Mouse (Mus musculus) heart, adult 11 months (tissue): Measurements from ENCODE around the gene Spsb1.

Experiments used
- DNase-seq: peaks from one replicate; pipeline ENCODE4 v3.0.0; 2022

Spsb1 gene

GRCm38 (mm10) chr4:149954893-149955439 is at the start of gene Spsb1:
Gene Spsb1, minus strand, starts transcription at chr4:149955043.
- DNase-seq: peak; percentile 99

GRCm38 (mm10) chr4:150003641-150004040 is 48.8 kb upstream of the Spsb1 start:
- peak; percentile 92 for DNase-seq

- DNase-seq: peak; percentile 97
Measured at GRCm38 (mm10) chr4:150003021-150003580, 48.3 kb upstream of the Spsb1 start.

- peak; percentile 94 for DNase-seq
Measured at GRCm38 (mm10) chr4:150002021-150002528, 47.2 kb upstream of the Spsb1 start.

- DNase-seq: peak; percentile 94
Measured at GRCm38 (mm10) chr4:150001221-150001860, 46.5 kb upstream of the Spsb1 start.

- DNase-seq: peak; percentile 92
Measured at GRCm38 (mm10) chr4:149999931-150000555, 45.2 kb upstream of the Spsb1 start.

GRCm38 (mm10) chr4:149999510-149999900 is 44.7 kb upstream of the Spsb1 start:
- peak; percentile 90 for DNase-seq

GRCm38 (mm10) chr4:149998786-149999509 is 44.1 kb upstream of the Spsb1 start:
- peak; percentile 99 for DNase-seq

- peak; percentile 85 for DNase-seq
Measured at GRCm38 (mm10) chr4:149997999-149998398, 43.2 kb upstream of the Spsb1 start.

- DNase-seq: peak; percentile 89
Measured at GRCm38 (mm10) chr4:149996440-149996839, 41.6 kb upstream of the Spsb1 start.

- DNase-seq: peak; percentile 90
Measured at GRCm38 (mm10) chr4:149995911-149996310, 41.1 kb upstream of the Spsb1 start.

GRCm38 (mm10) chr4:149994218-149994617 is 39.4 kb upstream of the Spsb1 start:
- DNase-seq: peak; percentile 90

- no peak for DNase-seq
Measured at GRCm38 (mm10) chr4:149992670-149993032, 37.8 kb upstream of the Spsb1 start.

- peak; percentile 90 for DNase-seq
Measured at GRCm38 (mm10) chr4:149991755-149992669, 37.2 kb upstream of the Spsb1 start.

- DNase-seq: peak; percentile 93
Measured at GRCm38 (mm10) chr4:149990954-149991633, 36.3 kb upstream of the Spsb1 start.

- peak; percentile 98 for DNase-seq
Measured at GRCm38 (mm10) chr4:149990212-149990953, 35.5 kb upstream of the Spsb1 start.

GRCm38 (mm10) chr4:149988931-149989556 is 34.2 kb upstream of the Spsb1 start:
- peak; percentile 99 for DNase-seq

- DNase-seq: no peak
Measured at GRCm38 (mm10) chr4:149988301-149988700, 33.5 kb upstream of the Spsb1 start.

GRCm38 (mm10) chr4:149986671-149987417 is 32.0 kb upstream of the Spsb1 start:
- no peak for DNase-seq
